ENCODE assay signal across 22 mouse cellular contexts in genomic region chr10:116810738-116811137, GRCm38 (mm10).
A peak's percentile ranks its signal among the peaks of the same experiment; 100 is the strongest.
DNase-seq lines count a peak whose midpoint lies in the region; ATAC-seq and TF ChIP-seq lines count a peak whose summit lies in the region.
"Had no signal": no experiment of that assay in that cellular context is flagged by ENCODE, and none has a peak within 500 bp of the region (broad histone marks: within the 10 kb centered on the region; RNA-seq: fewer than 3 reads in every experiment).

No protein-coding gene starts in this region.

- no peak overlapping the region for H3K9ac ChIP-seq in hindbrain, embryonic 13.5 days
- H3K9ac ChIP-seq in hindbrain, embryonic 14.5 days = no peak overlapping the region
- no peak overlapping the region for H3K9ac ChIP-seq in neural tube, embryonic 13.5 days
- H3K9ac ChIP-seq: heart, embryonic 15.5 days; liver, embryonic 15.5 days; midbrain, embryonic 15.5 days had no signal

- TF ChIP-seq CTCF in left cerebral cortex, adult 2 months (IDR thresholded peaks at IDR 0.05) = no peak

- H3K27ac ChIP-seq in hindbrain, embryonic 13.5 days = peak overlapping the region; percentile 40; the same call in 1 of the 2 replicates
- H3K27ac ChIP-seq in hindbrain, embryonic 14.5 days = no peak overlapping the region
- no peak overlapping the region for H3K27ac ChIP-seq in neural tube, embryonic 13.5 days (replicated peaks)
- H3K27ac ChIP-seq in left cerebral cortex, adult 2 months = no peak overlapping the region
- H3K27ac ChIP-seq: gastrocnemius, adult 2 months; heart, embryonic 15.5 days; liver, embryonic 15.5 days; midbrain, embryonic 15.5 days had no signal

- 82% methylated on average over 15 of the region's 15 CpGs for WGBS in hindbrain, embryonic 13.5 days
- 81% methylated on average over 15 of the region's 15 CpGs for WGBS in hindbrain, embryonic 14.5 days
- WGBS in neural tube, embryonic 13.5 days = 93% methylated on average over 15 of the region's 15 CpGs

- intact Hi-C loops in left cerebral cortex, adult 2 months (cut with DNase I) = no loop called here

- no peaks in the 10 kb centered on the region for H3K36me3 ChIP-seq in hindbrain, embryonic 13.5 days
- no peaks in the 10 kb centered on the region for H3K36me3 ChIP-seq in hindbrain, embryonic 14.5 days (replicated peaks; ENCODE audit: control insufficient read depth, insufficient read depth)
- H3K36me3 ChIP-seq in neural tube, embryonic 13.5 days = no peaks in the 10 kb centered on the region
- H3K36me3 ChIP-seq: heart, embryonic 15.5 days; liver, embryonic 15.5 days; midbrain, embryonic 15.5 days had no signal

- ATAC-seq in hindbrain, embryonic 13.5 days (ENCODE audit: low FRiP score) = no peak; the same call in 1 of the 2 replicates
- no peak for ATAC-seq in hindbrain, embryonic 14.5 days (ENCODE audit: low FRiP score)
- peak; percentile 32; the same call in 1 of the 2 replicates for ATAC-seq in neural tube, embryonic 13.5 days (ENCODE audit: low read depth)
- ATAC-seq: CD4-positive, CD25-positive, alpha-beta regulatory T cell, adult 4 months; lung, postnatal 0 days; midbrain, embryonic 15.5 days had no signal

- DNase-seq in hindbrain, embryonic 14.5 days (ENCODE audit: low spot score) = no peak
- no peak for DNase-seq in neural tube, embryonic 10.5 days (ENCODE audit: extremely low spot score, low spot score)
- peak; percentile 24 to 25 for DNase-seq in left cerebral cortex, adult 2 months (ENCODE audit: extremely low spot score in 1 of 2, low spot score in 2 of 2)
- peak; percentile 12 to 30 for DNase-seq in right cerebral cortex, postnatal 36 days (ENCODE audit: low spot score in 2 of 2)
- DNase-seq in cerebellum, postnatal 4 days (ENCODE audit: low spot score in 2 of 2) = no peak
- DNase-seq: adrenal gland, adult 2 months; cerebellum, adult 11-12 months; cerebellum, postnatal 36 days; gastrocnemius, adult 2 months; heart, adult 18-20 months; kidney, adult 2 months; kidney, postnatal 36 days; layer of hippocampus, postnatal 36 days; thymus, postnatal 4 days had no signal

- H3K4me1 ChIP-seq in hindbrain, embryonic 13.5 days (replicated peaks) = peaks cover 9% of the 10 kb centered on the region
- no peaks in the 10 kb centered on the region for H3K4me1 ChIP-seq in hindbrain, embryonic 14.5 days (replicated peaks; ENCODE audit: control insufficient read depth, insufficient read depth, low read length)
- H3K4me1 ChIP-seq in neural tube, embryonic 13.5 days (replicated peaks) = peaks cover 11% of the 10 kb centered on the region
- H3K4me1 ChIP-seq: heart, embryonic 15.5 days; liver, embryonic 15.5 days had no signal

- H3K9me3 ChIP-seq in hindbrain, embryonic 13.5 days = no peaks in the 10 kb centered on the region
- no peaks in the 10 kb centered on the region for H3K9me3 ChIP-seq in hindbrain, embryonic 14.5 days (ENCODE audit: control insufficient read depth, low read length)
- no peaks in the 10 kb centered on the region for H3K9me3 ChIP-seq in neural tube, embryonic 13.5 days
- H3K9me3 ChIP-seq: heart, embryonic 15.5 days; liver, embryonic 15.5 days; midbrain, embryonic 15.5 days had no signal

- no peaks in the 10 kb centered on the region for H3K27me3 ChIP-seq in hindbrain, embryonic 13.5 days
- H3K27me3 ChIP-seq in hindbrain, embryonic 14.5 days (ENCODE audit: control insufficient read depth, insufficient read depth, low read length) = no peaks in the 10 kb centered on the region
- H3K27me3 ChIP-seq in neural tube, embryonic 13.5 days = no peaks in the 10 kb centered on the region
- H3K27me3 ChIP-seq: liver, embryonic 15.5 days; midbrain, embryonic 15.5 days had no signal

- no peak overlapping the region for H3K4me3 ChIP-seq in hindbrain, embryonic 13.5 days
- no peak overlapping the region for H3K4me3 ChIP-seq in hindbrain, embryonic 14.5 days (replicated peaks; ENCODE audit: low read length)
- no peak overlapping the region for H3K4me3 ChIP-seq in neural tube, embryonic 13.5 days
- H3K4me3 ChIP-seq in left cerebral cortex, adult 2 months = no peak overlapping the region
- H3K4me3 ChIP-seq: erythroblast, embryonic 14.5 days; gastrocnemius, adult 2 months; heart, embryonic 15.5 days; liver, embryonic 15.5 days; midbrain, embryonic 15.5 days had no signal

- no peak overlapping the region for H3K4me2 ChIP-seq in hindbrain, embryonic 13.5 days
- H3K4me2 ChIP-seq in hindbrain, embryonic 14.5 days (replicated peaks) = no peak overlapping the region
- H3K4me2 ChIP-seq in neural tube, embryonic 13.5 days = no peak overlapping the region
- H3K4me2 ChIP-seq: heart, embryonic 15.5 days; liver, embryonic 15.5 days; midbrain, embryonic 15.5 days had no signal

Comparison
In these comparisons a context has a peak if more than half of its experiments do, and no peak if none do; other contexts are left out.
1. DNase-seq: peak in left cerebral cortex, adult 2 months (2 of 2) and right cerebral cortex, postnatal 36 days (2 of 2); none in hindbrain, embryonic 14.5 days (single experiment), neural tube, embryonic 10.5 days (single experiment) and cerebellum, postnatal 4 days (0 of 2).